Mouse (Mus musculus): Measurements from ENCODE around the gene Fpgs. TPM values are rescaled to one million over a fixed set of nuclear protein-coding genes. Genes with fewer than 3 reads are reported as not detected.

Fpgs gene
- polyA plus RNA-seq, 1 experiment from 2014 or later = 19.9 TPM

DNA sequence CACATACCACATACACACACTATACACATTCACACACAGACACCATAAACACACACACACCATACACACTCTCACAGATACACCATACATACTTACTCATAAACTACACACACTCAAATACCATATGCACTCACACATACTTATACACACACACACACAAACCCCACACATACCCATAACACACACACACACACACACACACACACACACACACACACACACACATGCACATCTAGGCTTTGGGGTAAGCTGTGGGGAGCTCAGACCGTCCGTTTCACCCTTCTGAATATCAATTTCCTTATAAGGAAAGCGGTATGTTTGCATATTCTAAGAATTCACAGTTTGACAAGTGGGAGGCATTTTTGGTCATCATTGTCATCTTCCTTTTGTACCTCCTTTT, 18.6 kb upstream of the Fpgs start:
- ATAC-seq (replicated peaks) = no peak
- no peaks in the 10 kb centered on the region for H3K9me3 ChIP-seq
- no peaks in the 10 kb centered on the region for H3K27me3 ChIP-seq
- H3K4me2 ChIP-seq (replicated peaks) = no peak overlapping the region
- 75% methylated on average over 3 of the region's 3 CpGs for WGBS
- H3K4me1 ChIP-seq = peaks cover 10% of the 10 kb centered on the region
- H3K36me3 ChIP-seq = no peaks in the 10 kb centered on the region
- no peak overlapping the region for H3K9ac ChIP-seq (replicated peaks)
- no peak overlapping the region for H3K4me3 ChIP-seq
- no peak overlapping the region for H3K27ac ChIP-seq (replicated peaks)

DNA sequence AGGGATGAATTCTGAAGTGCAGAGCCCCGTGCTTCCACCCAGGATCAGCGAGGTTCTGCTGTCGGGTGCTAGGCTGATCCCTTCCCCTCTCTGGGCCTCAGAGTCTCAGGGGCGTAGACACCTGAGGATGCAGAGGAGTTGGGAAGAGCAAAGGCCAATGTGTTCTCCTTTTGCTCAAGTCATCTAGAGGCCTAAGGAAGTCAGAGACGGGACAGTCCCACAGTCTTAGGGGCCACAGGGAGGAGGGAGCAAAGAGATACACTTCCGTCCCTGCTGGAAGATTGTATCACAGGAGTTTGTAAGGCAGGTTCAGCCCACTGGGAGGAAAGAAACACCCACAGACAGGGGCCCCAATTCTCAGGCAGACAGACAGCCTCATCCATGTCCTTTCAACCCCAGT, 18.1 kb upstream of the Fpgs start:
- no peak for ATAC-seq (replicated peaks)
- peaks cover 8% of the 10 kb centered on the region for H3K4me1 ChIP-seq
- no peaks in the 10 kb centered on the region for H3K36me3 ChIP-seq
- H3K27ac ChIP-seq (replicated peaks) = no peak overlapping the region
- WGBS = 66% methylated on average over 6 of the region's 6 CpGs
- no peak overlapping the region for H3K4me2 ChIP-seq (replicated peaks)
- no peak overlapping the region for H3K4me3 ChIP-seq
- H3K9me3 ChIP-seq = no peaks in the 10 kb centered on the region
- no peaks in the 10 kb centered on the region for H3K27me3 ChIP-seq
- no peak overlapping the region for H3K9ac ChIP-seq (replicated peaks)

DNA sequence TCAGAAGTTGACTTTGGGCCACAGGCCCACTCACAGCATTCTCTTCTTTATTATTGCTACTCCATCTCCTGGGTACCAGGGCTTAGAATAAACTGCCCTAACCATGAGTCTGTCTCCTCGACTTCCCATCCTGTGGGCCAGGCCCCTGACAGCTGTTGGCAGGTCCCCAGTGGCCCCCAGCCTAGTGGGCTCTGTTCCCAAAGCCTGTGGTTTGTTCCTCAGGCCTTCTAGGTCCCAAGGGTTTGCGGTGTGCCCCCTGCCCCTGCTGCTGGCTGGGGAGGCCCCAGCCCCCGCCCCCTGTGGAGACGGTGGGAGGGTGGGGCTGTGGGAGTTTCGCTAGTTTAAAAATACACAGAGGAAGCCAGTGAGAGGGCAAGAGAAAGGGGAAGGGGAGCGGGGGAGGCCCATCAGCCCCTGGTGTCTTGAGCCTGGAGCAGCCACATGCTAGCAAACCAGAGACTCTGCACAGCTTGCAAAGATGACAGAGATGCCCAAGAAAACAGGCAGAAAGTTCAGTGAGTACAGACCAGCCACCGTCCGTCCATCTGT, 16.8 kb upstream of the Fpgs start, which contains the start of gene Sh2d3c:
Gene Sh2d3c, plus strand, starts transcription at position 375 of the 549 bp plus-strand sequence.
- WGBS = 55% methylated on average over 8 of the region's 8 CpGs
- Histone ChIP-seq H3K9ac (replicated peaks) (0 out of 2 replicates have a peak within 1 kb of the TSS, but pooled peaks have one; percentile 7), H3K4me3 (no peak within 1 kb of the TSS), H3K36me3 (no peaks in the 10 kb centered on the region), H3K27me3 (no peaks in the 10 kb centered on the region), H3K4me1 (0 out of 2 replicates have a peak, but pooled peaks cover 7% of the 10 kb centered on the region), H3K9me3 (no peaks in the 10 kb centered on the region), H3K4me2 (replicated peaks) (no peak within 1 kb of the TSS), H3K27ac (replicated peaks) (no peak within 1 kb of the TSS)
- ATAC-seq (replicated peaks) = no peak

DNA sequence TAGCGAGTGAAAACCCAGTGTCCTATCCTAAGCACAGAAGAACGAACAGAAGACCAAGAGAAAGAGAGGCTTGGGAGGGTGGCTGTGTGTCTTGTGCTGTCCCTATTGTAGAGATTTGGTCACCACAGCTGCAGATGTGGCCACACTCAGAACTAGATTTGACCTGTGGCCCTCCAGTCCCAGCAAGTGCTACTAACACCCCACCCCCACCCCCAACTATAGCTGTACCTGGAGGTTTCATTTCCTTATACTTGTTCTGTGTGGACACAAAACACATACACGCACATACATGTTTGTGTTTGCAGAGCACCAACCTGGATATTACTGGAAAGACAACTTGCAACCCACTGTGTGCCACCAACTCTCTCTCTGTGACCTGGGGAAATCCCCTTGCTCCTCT, 16.1 kb upstream of the Fpgs start:
- Histone ChIP-seq H3K4me2 (replicated peaks) (no peak overlapping the region), H3K36me3 (no peaks in the 10 kb centered on the region), H3K27me3 (no peaks in the 10 kb centered on the region), H3K9ac (replicated peaks) (no peak overlapping the region), H3K4me1 (0 out of 2 replicates have a peak, but pooled peaks cover 7% of the 10 kb centered on the region), H3K27ac (replicated peaks) (no peak overlapping the region), H3K4me3 (no peak overlapping the region), H3K9me3 (no peaks in the 10 kb centered on the region)
- 94% methylated on average over 3 of the region's 3 CpGs for WGBS
- ATAC-seq (replicated peaks) = no peak

DNA sequence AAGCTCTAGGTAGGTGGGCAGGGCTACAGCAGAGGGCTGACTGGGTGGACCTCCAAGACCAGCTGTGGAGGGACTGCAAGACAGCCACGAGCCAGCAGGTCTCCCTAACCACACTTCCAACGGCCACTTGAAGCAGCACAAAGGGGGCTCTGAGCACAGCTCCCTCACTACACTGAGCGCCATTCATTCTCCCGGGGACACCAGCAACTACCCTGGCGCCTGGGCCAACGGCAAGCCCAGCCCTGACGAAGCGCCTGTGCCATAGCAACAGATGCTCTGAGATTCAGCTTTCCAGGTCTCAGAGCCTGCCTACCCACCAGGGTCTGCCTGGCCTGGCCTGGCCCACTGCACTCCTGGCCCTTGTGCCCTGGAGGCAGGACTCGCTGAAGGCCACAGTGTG, 14.8 kb upstream of the Fpgs start:
- Histone ChIP-seq H3K9me3 (no peaks in the 10 kb centered on the region), H3K36me3 (no peaks in the 10 kb centered on the region), H3K4me3 (no peak overlapping the region), H3K27ac (replicated peaks) (0 out of 2 replicates have a peak overlapping the region, but pooled peaks have one; percentile 11), H3K27me3 (no peaks in the 10 kb centered on the region), H3K4me2 (replicated peaks) (no peak overlapping the region), H3K4me1 (peaks cover 13% of the 10 kb centered on the region), H3K9ac (replicated peaks) (no peak overlapping the region)
- 28% methylated on average over 9 of the region's 9 CpGs for WGBS
- ATAC-seq (replicated peaks) = peak; percentile 30; the same call in 1 of the 2 replicates

DNA sequence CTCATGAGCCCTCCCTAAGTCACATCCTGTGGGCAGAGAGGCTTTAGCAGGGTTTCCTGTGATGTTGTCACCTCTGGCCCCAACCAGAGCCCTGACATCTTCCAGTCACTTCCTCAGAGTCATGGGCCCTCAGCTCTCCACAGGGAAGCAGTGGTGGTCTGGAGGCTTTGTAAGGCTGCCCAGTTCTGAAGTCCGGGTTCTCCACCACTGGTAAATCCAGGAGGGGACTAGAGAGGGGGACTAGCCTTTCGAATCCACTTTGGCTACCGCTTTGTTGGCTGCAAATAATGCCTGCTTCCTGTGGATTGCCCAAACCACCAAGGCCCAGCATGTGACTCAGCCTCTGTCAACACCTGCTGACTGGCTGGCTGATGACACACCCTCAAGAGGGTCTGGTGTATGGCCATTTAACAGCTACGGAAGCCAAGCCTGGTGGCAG, 11.1 kb upstream of the Fpgs start:
- H3K9me3 ChIP-seq = no peaks in the 10 kb centered on the region
- H3K4me3 ChIP-seq = no peak overlapping the region
- ATAC-seq (replicated peaks) = no peak
- WGBS = 78% methylated on average over 4 of the region's 4 CpGs
- no peak overlapping the region for H3K9ac ChIP-seq (replicated peaks)
- no peak overlapping the region for H3K27ac ChIP-seq (replicated peaks)
- peaks cover 7% of the 10 kb centered on the region for H3K36me3 ChIP-seq
- H3K4me1 ChIP-seq = peaks cover 25% of the 10 kb centered on the region
- H3K4me2 ChIP-seq (replicated peaks) = no peak overlapping the region
- no peaks in the 10 kb centered on the region for H3K27me3 ChIP-seq

DNA sequence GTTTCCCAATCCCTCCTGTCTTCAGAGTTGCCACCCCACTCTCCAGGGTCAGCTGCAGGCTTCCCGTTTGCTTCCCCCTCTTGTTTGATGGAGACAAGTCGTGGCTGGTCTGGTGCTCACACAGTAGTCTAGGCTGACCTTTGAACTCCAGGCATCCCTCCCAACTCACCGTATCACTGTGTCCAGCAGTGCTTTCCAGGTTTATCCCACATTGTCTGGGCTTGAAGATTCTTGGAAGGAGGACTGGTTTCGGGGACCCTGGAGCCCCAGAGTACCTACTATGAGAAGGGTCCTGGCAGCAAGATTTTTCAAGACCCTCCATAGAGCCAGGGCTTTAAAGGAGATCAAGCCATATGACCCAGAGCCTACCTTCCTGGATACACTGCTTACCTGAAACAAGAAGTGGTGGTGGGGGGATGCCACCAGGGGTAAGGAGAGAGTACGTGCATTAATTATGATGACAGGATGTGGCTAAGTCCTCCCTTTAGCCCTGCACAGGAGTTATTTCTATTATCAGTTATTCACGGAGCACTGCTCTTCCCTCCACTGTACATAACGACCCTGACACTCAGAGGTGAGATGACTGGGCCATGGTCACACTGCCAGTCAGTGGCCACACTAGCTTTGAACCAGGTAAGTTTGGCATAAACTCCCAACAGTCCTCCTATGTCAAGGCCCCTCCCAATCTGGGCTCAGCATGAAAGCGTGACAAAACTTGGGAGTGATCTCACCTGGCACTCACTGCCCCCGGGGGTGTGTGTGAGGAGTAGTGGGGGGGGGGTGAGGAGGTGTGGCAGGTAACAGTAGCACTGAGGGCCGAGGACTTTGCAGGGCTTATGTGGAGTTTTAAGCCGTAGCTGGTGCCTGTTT, 10.4 kb upstream of the Fpgs start:
- ATAC-seq (replicated peaks) = no peak
- peaks cover 25% of the 10 kb centered on the region for H3K4me1 ChIP-seq
- H3K9ac ChIP-seq (replicated peaks) = peak overlapping the region; percentile 92; the same call in 1 of the 2 replicates
- peak overlapping the region; percentile 100 for H3K27ac ChIP-seq (replicated peaks)
- peaks cover 14% of the 10 kb centered on the region for H3K36me3 ChIP-seq
- 67% methylated on average over 11 of the region's 11 CpGs for WGBS
- no peak overlapping the region for H3K4me3 ChIP-seq
- H3K4me2 ChIP-seq (replicated peaks) = peak overlapping the region; percentile 96; the same call in 1 of the 2 replicates
- no peaks in the 10 kb centered on the region for H3K9me3 ChIP-seq
- no peaks in the 10 kb centered on the region for H3K27me3 ChIP-seq

DNA sequence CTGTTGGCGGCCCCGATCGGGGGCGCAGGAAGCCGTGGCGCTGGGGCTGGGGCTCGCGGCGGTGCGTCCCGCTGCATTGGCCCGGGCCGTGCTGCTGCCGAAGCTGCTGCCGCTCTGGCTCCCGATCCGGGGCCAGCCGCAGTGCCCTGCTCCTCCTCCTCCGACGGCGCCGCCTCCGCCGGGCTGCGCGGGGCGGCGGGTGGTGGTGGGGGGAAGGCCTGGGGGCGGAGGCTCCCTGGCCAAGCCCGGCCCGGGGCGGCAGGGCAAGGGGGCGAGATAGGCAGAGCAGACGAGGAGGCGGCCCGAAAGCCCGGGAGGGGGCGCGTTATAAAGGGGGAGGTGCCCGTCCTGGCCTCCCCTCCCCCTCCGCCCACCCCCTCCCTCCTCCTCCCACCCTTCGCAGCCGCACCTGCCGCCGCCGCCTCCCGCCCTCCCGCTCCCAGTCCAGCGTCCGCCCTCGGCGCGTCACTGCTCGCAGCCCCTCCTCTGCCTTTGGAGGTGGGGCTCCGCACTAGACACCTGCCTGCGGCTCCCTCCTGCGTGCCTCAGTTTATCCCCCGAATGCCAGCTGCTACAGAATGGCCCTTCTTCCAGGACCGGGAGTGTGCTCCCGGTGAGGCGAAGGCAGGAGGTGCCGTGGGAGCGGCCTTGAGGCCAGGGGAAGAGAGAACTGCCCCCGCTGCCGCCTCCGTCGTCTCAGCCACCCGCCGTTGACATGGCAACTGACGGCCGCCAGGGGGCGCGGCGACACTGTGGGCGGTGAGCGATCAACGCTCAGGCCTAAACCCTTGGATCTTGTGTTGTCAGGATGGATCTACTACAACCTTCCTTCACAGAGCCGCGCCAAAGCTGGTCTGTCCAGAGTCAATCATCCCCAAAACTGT, 9.2 kb upstream of the Fpgs start, which contains the start of gene Cdk9:
Gene Cdk9, minus strand, starts transcription at position 143 of the 884 bp plus-strand sequence.
- H3K9me3 ChIP-seq = no peaks in the 10 kb centered on the region
- WGBS = under 1% methylated on average over 60 of the region's 79 CpGs
- peak within 1 kb of the TSS; percentile 96 for H3K4me2 ChIP-seq (replicated peaks)
- peak within 1 kb of the TSS; percentile 99 for H3K4me3 ChIP-seq
- H3K36me3 ChIP-seq = peaks cover 24% of the 10 kb centered on the region
- peaks cover 21% of the 10 kb centered on the region for H3K4me1 ChIP-seq
- ATAC-seq (replicated peaks) = peak; percentile 87
- H3K27ac ChIP-seq (replicated peaks) = peak within 1 kb of the TSS; percentile 100
- H3K27me3 ChIP-seq = no peaks in the 10 kb centered on the region
- peak within 1 kb of the TSS; percentile 92 for H3K9ac ChIP-seq (replicated peaks)

DNA sequence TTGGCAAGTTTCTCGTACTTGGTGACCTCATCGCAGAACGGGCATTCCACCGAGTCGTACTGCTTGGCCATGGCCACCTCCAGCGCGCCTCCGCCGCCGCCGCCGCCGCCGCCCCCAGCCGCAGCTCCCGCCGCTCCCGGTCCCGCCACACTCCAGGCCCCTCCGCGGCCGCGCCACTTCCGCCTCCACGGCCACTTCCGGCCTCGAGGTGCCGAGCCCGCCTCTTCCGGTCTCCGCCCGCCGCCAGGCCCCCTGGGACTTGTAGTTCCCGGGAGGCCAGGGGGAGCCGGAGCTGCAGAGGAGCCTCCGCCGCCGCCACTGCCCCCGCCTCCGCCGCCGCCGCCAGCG, 8.6 kb upstream of the Fpgs start:
- Histone ChIP-seq H3K4me2 (replicated peaks) (peak overlapping the region; percentile 96), H3K9me3 (no peaks in the 10 kb centered on the region), H3K36me3 (peaks cover 30% of the 10 kb centered on the region), H3K4me3 (peak overlapping the region; percentile 99), H3K4me1 (peaks cover 21% of the 10 kb centered on the region), H3K27ac (replicated peaks) (peak overlapping the region; percentile 100), H3K9ac (replicated peaks) (peak overlapping the region; percentile 92), H3K27me3 (no peaks in the 10 kb centered on the region)
- ATAC-seq (replicated peaks) = peak; percentile 90
- WGBS = under 1% methylated on average over 35 of the region's 44 CpGs

DNA sequence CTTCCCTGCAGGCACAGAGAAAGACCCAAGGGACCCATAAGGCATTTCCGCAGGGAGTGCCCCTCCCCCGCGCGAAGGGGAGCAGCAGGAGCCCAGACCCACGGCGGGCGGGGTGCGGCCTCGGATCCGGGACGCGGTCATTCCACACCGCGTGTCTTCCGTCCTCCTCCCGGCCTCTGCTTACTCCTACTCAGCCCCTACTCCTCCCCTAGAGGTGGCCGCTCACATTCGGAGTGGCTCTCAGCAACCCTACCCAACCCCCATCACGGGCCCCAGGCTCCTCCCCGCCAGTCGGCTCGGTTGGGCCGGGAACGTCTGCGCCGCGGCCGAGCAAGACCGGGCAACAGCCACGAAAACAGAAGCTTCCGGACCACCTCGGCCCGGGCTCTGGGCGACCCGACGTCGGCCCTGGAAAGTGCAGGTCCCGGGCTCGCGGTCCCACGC, 8.2 kb upstream of the Fpgs start:
- Histone ChIP-seq H3K36me3 (peaks cover 33% of the 10 kb centered on the region), H3K4me1 (peaks cover 21% of the 10 kb centered on the region), H3K27me3 (no peaks in the 10 kb centered on the region), H3K27ac (replicated peaks) (peak overlapping the region; percentile 100), H3K9ac (replicated peaks) (peak overlapping the region; percentile 92), H3K4me3 (peak overlapping the region; percentile 99), H3K9me3 (no peaks in the 10 kb centered on the region), H3K4me2 (replicated peaks) (peak overlapping the region; percentile 96)
- under 1% methylated on average over 41 of the region's 41 CpGs for WGBS
- ATAC-seq (replicated peaks) = peak; percentile 16

DNA sequence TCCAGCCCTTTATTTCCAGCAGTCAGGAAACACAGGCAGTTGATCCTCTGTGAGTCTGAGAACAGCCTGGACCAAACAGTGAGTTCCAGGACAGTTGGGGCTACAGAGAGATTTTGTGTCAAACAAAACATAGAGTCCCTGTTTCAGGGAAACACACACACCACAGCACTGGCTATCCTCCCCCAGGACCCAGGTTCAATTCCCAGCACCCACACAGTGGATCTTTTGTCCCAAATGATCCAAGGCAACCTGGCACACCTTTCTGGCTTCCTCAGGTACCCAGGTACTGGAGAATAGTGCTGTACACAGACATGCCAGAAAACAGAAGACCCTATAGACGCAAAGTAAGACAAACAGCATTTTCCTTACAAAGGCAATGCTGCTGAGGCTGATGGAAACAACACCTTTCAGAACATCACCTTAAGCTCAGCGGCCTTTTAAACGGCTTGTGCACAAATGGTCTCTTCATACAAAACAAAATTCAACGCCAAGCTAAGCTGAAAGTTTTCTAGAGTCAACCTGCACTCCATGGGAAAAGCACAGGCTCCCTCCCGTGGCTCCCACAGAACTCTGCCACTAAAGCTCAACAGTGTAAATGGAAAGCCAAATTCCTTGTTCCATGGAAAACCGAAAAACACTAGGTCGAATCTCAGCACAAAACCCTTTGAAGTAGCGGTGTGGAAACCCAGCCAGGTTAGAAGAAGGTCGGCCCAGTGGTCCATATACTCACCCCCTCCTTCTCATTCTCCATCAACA, 7.5 kb upstream of the Fpgs start:
- 27% methylated on average over 9 of the region's 9 CpGs for WGBS
- Histone ChIP-seq H3K9ac (replicated peaks) (peak overlapping the region; percentile 92), H3K9me3 (no peaks in the 10 kb centered on the region), H3K4me3 (peak overlapping the region; percentile 99), H3K4me2 (replicated peaks) (peak overlapping the region; percentile 96), H3K4me1 (peaks cover 21% of the 10 kb centered on the region), H3K27ac (replicated peaks) (peak overlapping the region; percentile 100; the same call in 1 of the 2 replicates), H3K36me3 (peaks cover 39% of the 10 kb centered on the region), H3K27me3 (no peaks in the 10 kb centered on the region)
- no peak for ATAC-seq (replicated peaks)
